Mouse (Mus musculus) forebrain, embryonic 15.5 days (tissue): ENCODE data around the gene Tle3. TPM values are rescaled to one million over a fixed set of nuclear protein-coding genes. Genes with fewer than 3 reads are reported as not detected.

ENCODE experiments used
- ATAC-seq: fragments of 200-750 bp; cut with Nextera tagmentation; replicated peaks from 2 replicates; pipeline ENCODE4 v1.8.0; 2017; ENCODE audit warnings: mild to moderate bottlenecking, moderate TSS enrichment, moderate library complexity
- H3K27ac ChIP-seq: fragments of 300-500 bp; sonication (generic); replicated peaks from 2 replicates; pipeline ENCODE4 v1.5.1; 2015; ENCODE audit warnings: mild to moderate bottlenecking, inconsistent platforms
- H3K27me3 ChIP-seq: fragments of 300-500 bp; sonication (generic); 2 replicates; pipeline ENCODE4 v1.6.1; 2015; ENCODE audit warnings: inconsistent platforms
- H3K36me3 ChIP-seq: fragments of 300-500 bp; sonication (generic); 2 replicates; pipeline ENCODE4 v1.6.1; 2015; ENCODE audit warnings: mild to moderate bottlenecking, inconsistent platforms
- H3K4me1 ChIP-seq: fragments of 300-500 bp; sonication (generic); 2 replicates; pipeline ENCODE4 v1.6.1; 2015; ENCODE audit warnings: inconsistent platforms
- H3K4me2 ChIP-seq: fragments of 300-500 bp; sonication (generic); replicated peaks from 2 replicates; pipeline ENCODE4 v1.6.1; 2015; ENCODE audit warnings: mild to moderate bottlenecking, inconsistent platforms
- H3K4me3 ChIP-seq: fragments of 300-500 bp; sonication (generic); 2 replicates; pipeline ENCODE4 v1.5.1; 2015; ENCODE audit warnings: mild to moderate bottlenecking, inconsistent platforms
- H3K9ac ChIP-seq: fragments of 300-500 bp; sonication (generic); replicated peaks from 2 replicates; pipeline ENCODE4 v1.6.1; 2015; ENCODE audit warnings: mild to moderate bottlenecking, inconsistent platforms
- H3K9me3 ChIP-seq: fragments of 300-500 bp; sonication (generic); 2 replicates; pipeline ENCODE4 v1.6.1; 2016; ENCODE audit warnings: inconsistent platforms
- WGBS: fragments of 180-500 bp; shearing (Covaris S2); methylation state at CpG from one replicate; pipeline ENCODE4 v1.1.7; 2015; ENCODE audit warnings: mixed read lengths; 5-methylcytosine and 5-hydroxymethylcytosine counted together
- polyA plus RNA-seq: library from polyadenylated mRNA; unstranded; fragments of >200 nt; fragmentation: Nextera tagmentation; extraction: Ambion mirVana; gene quantifications from 2 replicates; pipeline ENCODE4 v1.2.1, GENCODE M21; 2015

Gene Tle3
- polyA plus RNA-seq, 1 experiment from 2014 or later: 40.9 TPM

DNA sequence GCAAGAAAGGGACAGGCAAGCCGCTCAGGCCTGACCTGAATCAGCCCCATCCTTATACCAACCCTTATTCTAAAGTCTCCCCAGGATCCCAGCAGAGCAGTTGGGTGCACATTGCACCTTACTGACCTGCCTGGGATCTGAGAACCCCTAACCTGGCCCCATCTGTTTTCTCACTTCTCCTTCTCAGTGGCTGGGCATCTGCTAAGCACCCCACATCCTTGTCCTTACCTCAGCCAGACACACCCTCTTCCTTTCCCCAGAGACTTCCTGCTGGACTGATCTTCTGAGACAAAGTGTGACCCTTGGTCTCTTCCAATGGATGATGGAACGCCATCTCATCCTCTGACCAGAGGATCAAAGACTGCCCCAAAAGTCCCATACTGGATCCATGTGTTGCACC is 74.8 kb downstream of the Tle3 start:
- Histone ChIP-seq H3K27ac (no peak overlapping the region), H3K4me1 (peaks cover 8% of the 10 kb centered on the region; the same call in 1 of the 2 replicates), H3K4me3 (no peak overlapping the region), H3K36me3 (no peaks in the 10 kb centered on the region), H3K9me3 (no peaks in the 10 kb centered on the region), H3K27me3 (peaks cover 6% of the 10 kb centered on the region; the same call in 1 of the 2 replicates), H3K9ac (no peak overlapping the region), H3K4me2 (no peak overlapping the region)
- ATAC-seq: no peak
- 82% methylated on average over 2 of the region's 2 CpGs for WGBS

GRCm38 (mm10) chr9:61449363-61449904 is 77.3 kb downstream of the Tle3 start:
- H3K9ac ChIP-seq: no peak overlapping the region
- H3K36me3 ChIP-seq: no peaks in the 10 kb centered on the region
- H3K4me1 ChIP-seq: peaks cover 5% of the 10 kb centered on the region; the same call in 1 of the 2 replicates
- no peaks in the 10 kb centered on the region for H3K9me3 ChIP-seq
- no peak overlapping the region for H3K4me2 ChIP-seq
- no peak overlapping the region for H3K4me3 ChIP-seq
- peaks cover 6% of the 10 kb centered on the region; the same call in 1 of the 2 replicates for H3K27me3 ChIP-seq
- ATAC-seq: no peak
- WGBS: 82% methylated on average over 5 of the region's 5 CpGs
- no peak overlapping the region for H3K27ac ChIP-seq

GRCm38 (mm10) chr9:61452081-61452480 is 79.9 kb downstream of the Tle3 start:
- Histone ChIP-seq H3K9me3 (no peaks in the 10 kb centered on the region), H3K9ac (no peak overlapping the region), H3K4me1 (peaks cover 8% of the 10 kb centered on the region; the same call in 1 of the 2 replicates), H3K27ac (no peak overlapping the region), H3K27me3 (peaks cover 6% of the 10 kb centered on the region; the same call in 1 of the 2 replicates), H3K4me3 (no peak overlapping the region), H3K36me3 (no peaks in the 10 kb centered on the region), H3K4me2 (no peak overlapping the region)
- no peak for ATAC-seq
- WGBS: 70% methylated on average over 1 of the region's 1 CpGs

DNA sequence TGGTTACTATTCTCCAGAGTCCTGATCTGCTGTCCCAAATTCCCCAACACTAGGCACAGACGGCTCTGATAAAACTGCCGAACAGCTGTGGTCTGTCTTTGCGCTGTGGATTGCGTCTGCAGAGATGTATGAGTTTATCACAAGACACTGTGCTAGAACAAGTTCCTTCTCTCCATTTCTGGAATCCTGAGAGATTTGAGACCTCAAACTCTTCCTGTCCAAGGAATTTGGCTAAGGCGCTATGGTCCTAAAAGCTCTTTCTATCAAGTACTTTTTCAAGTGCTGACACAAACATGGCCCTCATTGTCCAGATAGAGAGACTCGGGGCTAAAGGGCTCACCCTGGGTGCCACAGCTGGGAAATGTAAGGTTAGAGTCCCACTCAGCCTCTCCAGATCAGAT is 83.7 kb downstream of the Tle3 start:
- Histone ChIP-seq H3K36me3 (no peaks in the 10 kb centered on the region), H3K9ac (no peak overlapping the region), H3K27ac (no peak overlapping the region), H3K4me3 (no peak overlapping the region), H3K27me3 (peaks cover 22% of the 10 kb centered on the region), H3K4me1 (peaks cover 10% of the 10 kb centered on the region; the same call in 1 of the 2 replicates), H3K9me3 (no peaks in the 10 kb centered on the region), H3K4me2 (no peak overlapping the region)
- 87% methylated on average over 6 of the region's 6 CpGs for WGBS
- ATAC-seq: no peak

DNA sequence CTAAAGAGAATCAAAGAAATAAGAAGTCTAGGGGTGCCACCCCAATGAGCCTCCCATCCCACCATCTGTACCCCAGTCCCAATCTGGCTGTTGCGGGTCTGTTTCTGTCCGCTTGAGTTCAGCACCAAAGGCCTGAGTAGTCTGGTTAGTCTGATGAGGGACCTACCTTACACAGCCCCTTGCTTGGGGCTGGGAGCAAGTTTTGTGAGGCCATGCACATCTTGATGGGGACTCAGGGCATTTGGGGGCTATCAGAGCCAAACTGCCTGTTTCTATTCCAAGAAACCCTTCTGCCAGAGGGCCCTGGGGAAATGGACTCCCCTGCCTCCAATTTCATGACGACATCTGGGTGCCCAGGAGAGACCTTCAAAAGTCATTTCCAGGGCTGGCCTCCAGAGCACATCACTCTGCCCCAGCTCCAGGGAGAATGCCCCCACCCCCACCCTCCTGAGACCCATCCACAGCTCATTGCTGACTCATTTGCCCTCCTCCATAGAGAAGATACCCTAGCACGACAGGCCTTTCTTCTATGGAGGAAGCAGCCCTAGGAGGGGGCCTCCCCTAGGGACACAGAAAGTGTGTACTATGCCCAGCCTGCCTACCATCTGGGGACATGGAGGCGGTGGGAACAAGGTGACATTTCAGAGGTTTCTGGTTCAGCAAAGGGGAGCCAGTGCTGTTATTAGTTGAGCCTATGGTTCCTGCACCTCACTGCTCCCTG is 84.4 kb downstream of the Tle3 start:
- H3K9ac ChIP-seq: no peak overlapping the region
- WGBS: 74% methylated on average over 5 of the region's 5 CpGs
- peaks cover 26% of the 10 kb centered on the region for H3K27me3 ChIP-seq
- no peak overlapping the region for H3K27ac ChIP-seq
- no peak overlapping the region for H3K4me2 ChIP-seq
- H3K36me3 ChIP-seq: no peaks in the 10 kb centered on the region
- no peaks in the 10 kb centered on the region for H3K9me3 ChIP-seq
- no peak overlapping the region for H3K4me3 ChIP-seq
- no peak for ATAC-seq
- peaks cover 10% of the 10 kb centered on the region; the same call in 1 of the 2 replicates for H3K4me1 ChIP-seq

DNA sequence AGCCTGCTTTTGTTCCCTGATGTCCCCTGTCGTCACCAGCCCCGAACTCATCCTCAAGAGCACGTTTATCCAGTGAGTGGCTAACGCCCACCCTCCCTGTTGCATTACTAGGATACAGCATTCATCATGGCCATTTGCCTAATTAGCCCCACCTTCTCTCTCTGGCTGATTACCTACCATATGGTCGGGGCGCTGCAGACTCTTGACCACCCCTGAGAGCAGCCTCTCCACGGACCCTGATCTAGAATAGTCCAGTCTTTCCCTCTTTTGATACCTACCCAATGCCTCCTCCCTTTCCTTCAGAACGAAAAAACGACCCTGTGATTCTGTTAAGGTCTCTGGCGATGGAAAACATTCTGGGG is 85.0 kb downstream of the Tle3 start:
- Histone ChIP-seq H3K36me3 (no peaks in the 10 kb centered on the region), H3K4me2 (no peak overlapping the region), H3K9ac (no peak overlapping the region), H3K27me3 (peaks cover 25% of the 10 kb centered on the region), H3K4me1 (peaks cover 10% of the 10 kb centered on the region; the same call in 1 of the 2 replicates), H3K27ac (no peak overlapping the region), H3K9me3 (no peaks in the 10 kb centered on the region), H3K4me3 (no peak overlapping the region)
- WGBS: 22% methylated on average over 10 of the region's 10 CpGs
- no peak for ATAC-seq

GRCm38 (mm10) chr9:61461859-61462258 is 89.7 kb downstream of the Tle3 start:
- Histone ChIP-seq H3K36me3 (no peaks in the 10 kb centered on the region), H3K27ac (no peak overlapping the region), H3K9me3 (peaks cover 9% of the 10 kb centered on the region; the same call in 1 of the 2 replicates), H3K9ac (no peak overlapping the region), H3K4me2 (no peak overlapping the region), H3K4me1 (peaks cover 5% of the 10 kb centered on the region; the same call in 1 of the 2 replicates), H3K27me3 (peaks cover 56% of the 10 kb centered on the region), H3K4me3 (no peak overlapping the region)
- no peak for ATAC-seq
- WGBS: 66% methylated on average over 4 of the region's 4 CpGs

DNA sequence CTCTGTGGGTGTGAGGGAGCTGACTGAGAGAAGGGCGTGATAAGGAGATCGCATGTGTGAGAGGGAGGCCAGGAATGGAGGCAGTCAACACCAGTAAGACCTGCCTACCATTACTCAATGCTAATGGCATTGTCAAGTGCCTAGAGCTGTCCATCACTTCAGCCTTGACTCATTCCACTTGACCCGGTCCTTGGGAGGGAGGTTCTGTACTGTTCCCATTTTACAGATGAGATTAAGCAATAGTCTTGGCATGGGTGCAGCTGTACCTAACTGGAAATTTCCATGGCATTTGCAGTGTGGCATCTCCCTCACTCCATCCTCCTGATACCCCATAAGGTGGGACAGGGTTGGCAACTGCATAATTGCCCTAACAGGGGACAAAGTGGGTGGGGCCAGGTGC is 95.3 kb downstream of the Tle3 start:
- Histone ChIP-seq H3K9me3 (peaks cover 9% of the 10 kb centered on the region; the same call in 1 of the 2 replicates), H3K4me2 (no peak overlapping the region), H3K4me1 (peaks cover 19% of the 10 kb centered on the region), H3K9ac (no peak overlapping the region), H3K27ac (no peak overlapping the region), H3K4me3 (no peak overlapping the region), H3K36me3 (no peaks in the 10 kb centered on the region), H3K27me3 (peaks cover 41% of the 10 kb centered on the region)
- no peak for ATAC-seq
- WGBS: 93% methylated on average over 3 of the region's 3 CpGs
